Mouse (Mus musculus) olfactory bulb, adult 2 months (tissue): ENCODE data around the gene Hnrnpll.
"Not testable (repeated sequence)": the region's sequence is repeated elsewhere in the genome, so short reads cannot be mapped to it uniquely, and the experiment has no call there.

ENCODE experiments used
- CTCF ChIP-seq: fragments of 200-500 bp; IDR thresholded peaks from 2 replicates; pipeline ENCODE4 v1.5.1; 2012; ENCODE audit warnings: low read depth, mild to moderate bottlenecking, low read length, moderate library complexity; ENCODE audit not compliant: insufficient read depth
- POLR2A ChIP-seq: fragments of 200-500 bp; IDR thresholded peaks from 2 replicates; pipeline ENCODE4 v1.6.1; 2012; ENCODE audit warnings: mild to moderate bottlenecking, low read depth, low read length, moderate library complexity; ENCODE audit not compliant: insufficient read depth

- TF ChIP-seq POLR2A, CTCF: not testable (repeated sequence)
Observed at GRCm38 (mm10) chr17:80003851-80004250, 58.3 kb downstream of the Hnrnpll start.
